Mouse (Mus musculus) kidney, postnatal 0 days (tissue): Measurements from ENCODE around the gene Wap. TPM values are rescaled to one million over a fixed set of nuclear protein-coding genes. Genes with fewer than 3 reads are reported as not detected.

ENCODE experiments used
- ATAC-seq: fragments of 200-750 bp; cut with Nextera tagmentation; replicated peaks from 2 replicates; pipeline ENCODE4 v1.8.0; 2017; ENCODE audit warnings: low read depth, moderate number of reproducible peaks, moderate TSS enrichment, moderate library complexity; ENCODE audit not compliant: low FRiP score
- DNase-seq: peaks from one replicate; pipeline ENCODE4 v3.0.0-alpha.2; 2016; ENCODE audit warnings: low spot score
- H3K27ac ChIP-seq: fragments of 300-500 bp; sonication (generic); 2 replicates; pipeline ENCODE4 v1.5.1; 2014; ENCODE audit warnings: mild to moderate bottlenecking
- H3K27me3 ChIP-seq: fragments of 300-500 bp; sonication (generic); 2 replicates; pipeline ENCODE4 v1.6.1; 2014; ENCODE audit warnings: low read length, mixed read lengths; ENCODE audit not compliant: insufficient read depth
- H3K36me3 ChIP-seq: fragments of 300-500 bp; sonication (generic); 2 replicates; pipeline ENCODE4 v1.6.1; 2014; ENCODE audit warnings: low read length, mixed read lengths; ENCODE audit not compliant: insufficient read depth
- H3K4me1 ChIP-seq: fragments of 300-500 bp; sonication (generic); replicated peaks from 2 replicates; pipeline ENCODE4 v1.6.1; 2014; ENCODE audit warnings: antibody characterized with exemption, low read length, mixed read lengths; ENCODE audit not compliant: insufficient read depth
- H3K4me2 ChIP-seq: fragments of 300-500 bp; sonication (generic); 2 replicates; pipeline ENCODE4 v1.6.1; 2014; ENCODE audit warnings: mild to moderate bottlenecking, low read length, moderate library complexity, mixed read lengths
- H3K4me3 ChIP-seq: fragments of 300-500 bp; sonication (generic); replicated peaks from 2 replicates; pipeline ENCODE4 v1.5.1; 2014; ENCODE audit warnings: low read depth, low read length
- H3K9ac ChIP-seq: fragments of 300-500 bp; sonication (generic); 2 replicates; pipeline ENCODE4 v1.6.1; 2014; ENCODE audit warnings: low read depth, low read length
- H3K9me3 ChIP-seq: fragments of 300-500 bp; sonication (generic); replicated peaks from 2 replicates; pipeline ENCODE4 v1.6.1; 2016; ENCODE audit warnings: low read length, inconsistent platforms, mixed read lengths
- CTCF ChIP-seq: IDR thresholded peaks from 2 replicates; pipeline ENCODE4 v1.5.1; 2016; ENCODE audit warnings: antibody characterized with exemption, low read depth, mild to moderate bottlenecking, moderate library complexity
- WGBS: fragments of 180-500 bp; shearing (Covaris S2); extraction: QIAGEN DNeasy Blood & Tissue Kit; methylation state at CpG from one replicate; pipeline ENCODE4 v1.1.7; 2014; 5-methylcytosine and 5-hydroxymethylcytosine counted together
- polyA plus RNA-seq: library from polyadenylated mRNA; unstranded; fragments of >200 nt; fragmentation: Nextera tagmentation; extraction: Ambion mirVana; gene quantifications from 2 replicates; pipeline ENCODE4 v1.2.1, GENCODE M21; 2015

Gene Wap
- polyA plus RNA-seq, 1 experiment from 2014 or later = not detected

DNA sequence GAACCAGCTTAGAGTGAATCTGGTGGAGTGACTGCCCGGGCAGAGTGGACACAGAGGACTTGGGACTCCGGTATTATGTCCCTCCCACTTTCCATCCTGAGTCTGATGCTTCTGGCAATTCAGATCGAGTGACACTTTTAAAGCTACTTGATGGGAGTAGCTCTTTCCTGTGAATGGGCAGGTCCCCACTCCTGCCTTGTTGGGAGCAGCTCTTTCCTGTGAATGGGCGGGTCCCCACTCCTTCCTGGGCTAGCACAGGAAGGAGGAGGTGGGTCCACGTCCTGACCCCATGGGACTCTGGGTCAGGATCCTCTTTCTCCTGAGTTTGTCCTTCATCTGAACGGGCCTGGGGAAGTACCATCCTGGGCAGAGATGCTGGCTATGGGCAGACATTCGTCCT is 37.0 kb upstream of the Wap start:
- Histone ChIP-seq H3K9me3 (no peaks in the 10 kb centered on the region), H3K36me3 (no peaks in the 10 kb centered on the region), H3K4me2 (no peak overlapping the region), H3K27ac (no peak overlapping the region), H3K9ac (no peak overlapping the region), H3K4me3 (no peak overlapping the region), H3K4me1 (no peaks in the 10 kb centered on the region), H3K27me3 (no peaks in the 10 kb centered on the region)
- TF ChIP-seq CTCF = no peak
- ATAC-seq (no peak), DNase-seq (peak; percentile 49)
- 43% methylated on average over 7 of the region's 7 CpGs for WGBS

DNA sequence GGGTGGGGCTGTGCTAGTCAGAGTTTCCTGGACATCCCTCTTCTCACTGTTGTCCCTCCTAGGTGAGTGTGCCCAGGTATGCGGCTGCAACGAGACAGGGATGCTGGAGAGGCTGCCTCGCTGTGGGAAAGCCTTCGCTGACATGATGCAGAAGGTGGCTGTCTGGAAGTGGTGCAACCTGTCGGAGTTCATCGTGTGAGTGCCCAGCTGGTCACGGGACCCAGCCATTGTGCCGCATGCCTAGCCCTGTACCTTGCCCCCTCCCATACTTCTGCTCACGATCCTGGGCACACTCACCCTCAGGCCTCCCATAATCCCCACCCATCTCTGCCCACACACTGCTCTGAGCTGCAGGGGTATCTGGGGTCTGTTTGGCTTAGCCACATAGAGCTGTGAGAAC is 36.3 kb upstream of the Wap start:
- DNase-seq = no peak

DNA sequence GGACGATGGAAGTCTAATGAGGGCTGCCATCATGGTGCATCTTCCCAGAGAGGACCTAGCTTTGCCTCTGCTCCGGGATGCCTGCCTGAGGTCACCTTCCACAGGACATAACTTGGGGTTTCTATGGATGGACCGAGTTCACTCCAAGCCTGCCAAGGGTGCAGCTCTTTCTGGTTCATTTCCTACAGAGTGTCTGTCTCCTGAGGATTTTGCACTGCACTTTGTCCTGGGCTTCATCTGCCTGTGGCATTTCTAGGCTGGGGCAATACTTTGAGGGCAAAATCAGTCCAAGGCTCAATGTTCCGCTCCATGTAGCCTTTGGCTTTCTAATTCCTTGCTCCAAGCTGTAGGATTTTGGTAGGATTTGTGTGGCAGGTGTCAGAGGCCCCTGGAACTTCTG is 32.4 kb upstream of the Wap start:
- Histone ChIP-seq H3K36me3 (no peaks in the 10 kb centered on the region), H3K27me3 (no peaks in the 10 kb centered on the region), H3K9ac (no peak overlapping the region), H3K4me3 (no peak overlapping the region), H3K27ac (no peak overlapping the region), H3K4me2 (no peak overlapping the region), H3K4me1 (no peaks in the 10 kb centered on the region; the same call in 1 of the 2 replicates), H3K9me3 (no peaks in the 10 kb centered on the region; the same call in 1 of the 2 replicates)
- no peak for DNase-seq
- no peak for TF ChIP-seq CTCF
- 85% methylated on average over 4 of the region's 4 CpGs for WGBS
- no peak for ATAC-seq

More for the DNA sequence above, 36.3 kb upstream of the Wap start:
- no peak for TF ChIP-seq CTCF
- ATAC-seq = no peak
- Histone ChIP-seq H3K27ac (no peak overlapping the region), H3K4me2 (no peak overlapping the region), H3K4me3 (no peak overlapping the region), H3K27me3 (no peaks in the 10 kb centered on the region), H3K9ac (no peak overlapping the region), H3K36me3 (no peaks in the 10 kb centered on the region), H3K4me1 (no peaks in the 10 kb centered on the region), H3K9me3 (no peaks in the 10 kb centered on the region)
- 78% methylated on average over 9 of the region's 9 CpGs for WGBS

DNA sequence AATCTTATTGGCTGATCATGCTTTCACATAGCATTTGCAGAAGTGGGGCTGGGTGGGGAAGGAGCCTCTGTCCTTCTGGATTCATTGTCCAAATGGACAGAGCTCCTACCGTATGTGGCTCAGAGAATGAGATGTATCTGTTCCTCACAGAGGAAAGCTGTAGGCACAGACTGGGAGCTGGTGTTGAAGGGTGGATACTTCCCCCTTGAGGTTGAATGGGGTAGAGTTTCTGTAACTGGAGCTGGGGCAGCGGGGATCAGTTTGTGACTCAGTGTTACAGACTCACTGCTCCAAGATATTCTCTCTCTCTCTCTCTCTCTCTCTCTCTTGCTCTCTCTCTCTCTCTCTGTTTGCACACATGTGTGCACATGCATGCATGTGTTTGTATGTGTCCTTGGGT is 31.6 kb upstream of the Wap start:
- Histone ChIP-seq H3K4me3 (no peak overlapping the region), H3K9ac (no peak overlapping the region), H3K4me1 (no peaks in the 10 kb centered on the region; the same call in 1 of the 2 replicates), H3K27ac (no peak overlapping the region), H3K4me2 (no peak overlapping the region), H3K27me3 (no peaks in the 10 kb centered on the region), H3K9me3 (no peaks in the 10 kb centered on the region; the same call in 1 of the 2 replicates), H3K36me3 (no peaks in the 10 kb centered on the region)
- ATAC-seq (no peak), DNase-seq (peak; percentile 37)
- 36% methylated on average over 2 of the region's 2 CpGs for WGBS
- TF ChIP-seq CTCF = peak; percentile 51; the same call in 1 of the 2 replicates

DNA sequence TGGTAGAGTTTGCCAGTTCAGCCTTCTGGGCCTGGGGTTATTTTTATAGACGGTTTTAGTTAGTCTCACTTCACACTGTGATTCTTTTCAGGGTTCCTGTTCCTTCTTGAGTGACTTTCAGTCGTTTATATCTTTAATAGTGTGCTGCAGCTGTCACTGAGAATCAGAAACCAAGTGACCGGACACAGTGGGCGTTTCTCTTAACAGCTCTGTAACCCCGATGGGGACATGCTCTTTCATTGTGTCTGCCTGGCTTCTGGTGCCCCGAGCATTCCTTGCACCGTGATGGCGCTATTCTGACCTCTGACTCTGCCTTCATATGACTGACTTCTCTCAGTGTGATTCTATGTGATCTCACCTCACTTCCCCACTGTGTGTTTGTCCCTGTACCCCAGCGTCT is 30.6 kb upstream of the Wap start:
- WGBS = 46% methylated on average over 9 of the region's 9 CpGs
- Histone ChIP-seq H3K36me3 (no peaks in the 10 kb centered on the region), H3K27ac (no peak overlapping the region), H3K27me3 (no peaks in the 10 kb centered on the region), H3K9ac (no peak overlapping the region), H3K9me3 (no peaks in the 10 kb centered on the region; the same call in 1 of the 2 replicates), H3K4me1 (no peaks in the 10 kb centered on the region; the same call in 1 of the 2 replicates), H3K4me2 (no peak overlapping the region), H3K4me3 (no peak overlapping the region)
- DNase-seq = peak; percentile 28
- ATAC-seq = no peak
- no peak for TF ChIP-seq CTCF

DNA sequence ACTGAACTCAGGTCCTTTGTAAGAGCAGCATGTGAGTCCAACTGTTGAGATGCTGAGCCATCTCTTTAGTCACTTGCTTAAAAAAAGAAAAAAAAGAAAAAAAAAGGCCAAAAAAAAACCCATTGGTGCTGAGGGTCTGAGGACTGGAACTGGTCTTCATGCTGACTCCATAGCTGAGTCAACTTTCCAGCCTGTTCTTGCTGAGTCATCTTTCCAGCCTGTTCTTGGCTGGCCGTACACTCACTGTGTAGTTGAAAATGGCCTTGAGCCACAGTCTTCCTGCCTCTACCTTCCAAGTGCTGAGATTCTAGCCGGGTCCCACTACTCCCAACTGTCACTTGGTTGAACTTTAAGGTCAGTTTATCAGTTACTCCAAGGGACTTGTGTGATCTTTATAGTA is 28.2 kb upstream of the Wap start:
- WGBS = 79% methylated on average over 2 of the region's 2 CpGs
- TF ChIP-seq CTCF = no peak

DNA sequence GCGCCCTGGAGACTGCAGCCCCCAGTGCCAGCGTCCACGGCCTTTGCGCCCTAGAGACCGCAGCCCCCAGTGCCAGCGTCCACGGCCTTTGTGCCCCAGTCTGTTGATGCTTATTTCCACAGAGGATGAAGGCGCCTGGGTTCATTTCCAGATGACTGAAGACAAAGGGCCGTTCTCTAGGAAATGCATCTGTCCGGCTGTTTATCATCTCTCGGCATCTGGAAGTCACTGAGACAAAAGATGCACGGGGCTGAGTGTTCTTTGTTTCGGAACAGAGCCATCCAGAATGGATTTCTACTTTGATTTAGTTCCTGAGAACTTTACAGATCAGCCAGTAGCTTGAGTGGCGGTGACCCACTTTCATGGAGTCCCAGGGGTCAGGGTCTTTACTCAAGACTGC is 22.8 kb upstream of the Wap start:
- WGBS = 72% methylated on average over 14 of the region's 14 CpGs
- Histone ChIP-seq H3K9ac (no peak overlapping the region), H3K9me3 (no peaks in the 10 kb centered on the region), H3K27me3 (no peaks in the 10 kb centered on the region), H3K4me1 (0 out of 2 replicates have a peak, but pooled peaks cover 5% of the 10 kb centered on the region), H3K4me2 (no peak overlapping the region), H3K36me3 (no peaks in the 10 kb centered on the region), H3K4me3 (no peak overlapping the region), H3K27ac (no peak overlapping the region)
- ATAC-seq = no peak
- no peak for TF ChIP-seq CTCF
- DNase-seq = peak; percentile 29

More for the DNA sequence above, 28.2 kb upstream of the Wap start:
- DNase-seq = no peak
- ATAC-seq = no peak
- Histone ChIP-seq H3K4me1 (no peaks in the 10 kb centered on the region; the same call in 1 of the 2 replicates), H3K27me3 (no peaks in the 10 kb centered on the region), H3K4me3 (no peak overlapping the region), H3K9ac (no peak overlapping the region), H3K9me3 (no peaks in the 10 kb centered on the region; the same call in 1 of the 2 replicates), H3K36me3 (no peaks in the 10 kb centered on the region), H3K4me2 (no peak overlapping the region), H3K27ac (no peak overlapping the region)
